Mouse (Mus musculus): ENCODE results near the gene Pcna. TPM values are rescaled to one million over a fixed set of nuclear protein-coding genes. Genes with fewer than 3 reads are reported as not detected.

The Pcna gene
- 62.1 and 63.3 TPM in 2 replicates for polyA plus RNA-seq (2021; fragmentation: Nextera tagmentation)
- long read RNA-seq, experiment 1, transcript Pcna-201 (6 exons, 1,518 nt), result major isoform, 77 of 86 reads
- long read RNA-seq, experiment 1, partial matches to known transcripts, result 8 of 86 reads
- long read RNA-seq, experiment 1, other reads (novel, unspliced or antisense), result 1 of 86 reads
- long read RNA-seq, experiment 2, transcript Pcna-201 (6 exons, 1,518 nt), result major isoform, 159 of 168 reads
- long read RNA-seq, experiment 2, partial matches to known transcripts, result 0 of 168 reads
- long read RNA-seq, experiment 2, other reads (novel, unspliced or antisense), result 8 of 168 reads

DNA sequence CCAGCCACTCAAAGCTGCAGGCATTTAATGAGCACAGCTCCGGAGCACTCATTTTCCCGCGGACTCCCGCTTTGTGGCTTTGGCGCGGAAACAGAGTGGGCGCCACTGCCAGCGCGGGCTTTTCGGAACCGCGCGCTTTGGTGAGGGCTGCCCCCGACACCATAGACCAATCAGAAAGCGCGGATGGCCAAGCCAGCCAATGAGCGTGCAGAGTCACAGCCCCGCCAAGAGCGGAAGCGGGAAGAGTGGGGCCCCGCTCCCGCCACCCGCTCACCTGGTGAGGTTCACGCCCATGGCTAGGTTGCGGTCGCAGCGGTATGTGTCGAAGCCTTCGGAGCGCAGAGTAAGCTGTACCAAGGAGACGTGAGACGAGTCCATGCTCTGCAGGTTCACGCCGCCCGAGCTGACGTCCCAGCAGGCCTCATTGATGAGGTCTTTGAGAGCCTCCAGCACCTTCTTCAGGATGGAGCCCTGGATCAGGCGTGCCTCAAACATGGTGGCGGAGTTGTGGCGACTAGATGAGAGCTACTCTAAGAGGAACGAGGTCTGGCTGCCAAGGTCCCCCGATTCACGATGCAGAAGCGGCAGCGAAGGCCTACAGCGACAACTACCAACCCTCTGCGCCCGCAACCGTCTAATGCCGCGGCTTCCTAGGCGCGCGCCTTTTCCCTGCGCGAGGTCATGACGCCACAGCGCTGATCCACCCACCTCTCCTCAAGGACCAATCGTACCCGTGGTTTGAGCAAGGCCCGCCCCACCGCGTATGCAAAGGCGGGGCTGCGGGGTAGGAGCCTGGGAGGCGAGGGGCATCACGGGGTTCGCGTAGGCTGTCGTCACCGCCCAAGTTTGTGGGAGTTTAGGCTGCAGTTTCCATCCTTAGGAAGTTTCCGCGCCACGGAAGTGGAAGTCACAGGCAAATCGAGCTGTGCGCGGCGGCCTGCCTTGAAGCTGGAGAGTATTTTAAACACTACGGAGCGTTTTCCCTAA is at the start of gene Pcna:
Gene Pcna (minus strand): TSS at position 773 of the 987 bp plus-strand sequence.

DNA sequence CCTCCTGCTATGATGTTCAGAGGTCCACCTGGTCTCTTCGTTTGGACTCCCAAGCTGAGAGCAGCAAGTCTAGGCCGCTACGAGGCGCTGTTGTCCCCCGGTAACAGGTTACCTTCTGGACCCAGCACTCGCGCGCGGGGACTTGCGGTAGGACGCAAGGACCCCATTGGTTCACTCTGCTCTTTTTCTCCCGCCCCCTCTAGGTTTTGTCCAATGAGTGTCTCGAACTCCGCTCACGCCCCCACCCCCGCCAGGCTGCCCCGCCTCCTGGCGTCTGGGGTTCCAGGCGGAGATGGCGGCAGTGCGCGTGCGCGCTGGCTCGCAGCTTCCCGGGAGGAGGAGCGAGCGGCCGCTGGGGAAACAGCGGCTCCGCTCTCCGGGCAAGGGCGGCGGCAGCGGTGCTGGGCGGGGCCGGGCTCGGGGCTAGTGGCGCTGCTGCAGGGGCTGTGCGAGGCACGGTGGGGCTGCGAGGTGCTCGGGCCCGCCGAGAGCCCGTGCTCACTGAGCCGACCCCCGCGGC is 9.8 kb upstream of the Pcna start, which contains the start of gene Cds2:
Gene Cds2 (plus strand): TSS at position 270 of the 520 bp plus-strand sequence.

DNA sequence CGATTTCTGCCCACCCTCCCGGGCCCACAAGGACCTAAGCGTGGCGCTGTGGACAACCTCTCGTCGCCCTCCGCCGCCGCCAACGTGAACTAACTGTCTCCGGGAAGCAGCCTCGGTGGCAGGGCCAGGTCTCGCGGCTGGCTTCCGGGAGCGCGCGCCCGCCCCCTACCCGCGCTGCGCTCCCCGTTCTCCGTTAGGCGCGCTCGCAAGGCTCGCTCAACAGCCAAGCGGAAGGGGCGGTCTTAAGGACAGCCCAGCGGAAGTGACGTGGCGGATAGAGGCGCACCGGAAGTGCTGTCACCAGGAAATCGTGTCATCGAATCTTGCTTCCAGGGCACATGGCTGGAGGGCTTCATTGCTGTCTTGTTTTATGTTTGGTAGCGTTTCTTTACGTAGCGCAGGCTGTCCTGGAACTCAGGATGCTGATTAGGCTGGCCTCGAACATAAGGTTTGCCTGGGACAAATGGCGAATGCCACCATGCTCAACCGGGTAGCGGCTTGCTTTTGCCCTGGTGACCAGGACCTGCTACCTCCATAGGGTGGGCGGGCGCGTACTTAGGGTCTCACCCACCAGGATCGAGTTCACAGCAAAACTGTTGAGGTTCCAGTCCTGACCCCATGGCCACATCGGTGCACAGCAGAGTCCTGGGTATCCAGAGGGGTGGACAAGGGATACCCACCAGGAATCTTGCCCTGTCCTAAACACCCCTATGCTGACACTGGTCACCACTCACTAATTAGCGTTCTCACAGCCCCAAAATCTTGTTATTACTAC is 5.4 kb downstream of the Pcna start, which contains the start of gene Tmem230:
Gene Tmem230 (minus strand): TSS at position 269 of the 775 bp plus-strand sequence.

Other genes starting within 250 kb of the Pcna start
- 7.0 and 8.0 TPM in 2 replicates for gene Rassf2, start 223.1 kb downstream of the Pcna start, polyA plus RNA-seq (2021; fragmentation: Nextera tagmentation)
- gene Slc23a2, start 108.2 kb downstream of the Pcna start, polyA plus RNA-seq (2021; fragmentation: Nextera tagmentation), result 26.8 and 33.4 TPM in 2 replicates
- gene Tmem230, start 5.5 kb downstream of the Pcna start, polyA plus RNA-seq (2021; fragmentation: Nextera tagmentation), result 66.4 and 66.6 TPM in 2 replicates
- 91.4 and 133 TPM in 2 replicates for gene Cds2, start 9.8 kb upstream of the Pcna start, polyA plus RNA-seq (2021; fragmentation: Nextera tagmentation)
- 3.5 and 3.8 TPM in 2 replicates for gene Prokr2, start 132.1 kb upstream of the Pcna start, polyA plus RNA-seq (2021; fragmentation: Nextera tagmentation)